Mouse (Mus musculus) heart, adult 11 months (tissue): ENCODE measurements at regions not wholly inside any gene's neighbourhood (a gene's known extent, or its start where the extent isn't known, plus 50 kb on each side); places are given as distances from the start of the nearest gene placed in this dataset.
A peak's percentile ranks its signal among the peaks of the same experiment; 100 is the strongest.

Experiments
- DNase-seq: peaks from one replicate; pipeline ENCODE4 v3.0.0; 2022

DNA sequence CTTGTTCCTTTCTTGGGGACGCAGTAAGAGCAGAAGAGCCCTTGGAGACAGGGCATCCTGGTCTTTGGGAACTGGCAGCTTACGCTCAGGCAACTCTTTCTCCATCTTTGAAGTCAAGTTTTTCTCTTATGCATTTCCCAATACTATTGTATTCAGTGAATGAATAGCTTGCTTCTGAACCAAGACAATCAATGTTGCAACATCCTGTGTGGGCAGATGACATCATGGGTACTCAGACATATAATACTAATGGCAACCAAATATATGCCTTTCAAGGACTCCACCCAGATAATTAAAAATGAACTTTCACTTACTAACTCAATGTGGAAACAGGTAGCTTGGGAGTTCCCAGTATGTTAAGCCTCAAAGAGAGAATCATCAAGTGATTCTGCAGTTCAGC, 104.6 kb downstream of the Ngf start:
- no peak for DNase-seq

DNA sequence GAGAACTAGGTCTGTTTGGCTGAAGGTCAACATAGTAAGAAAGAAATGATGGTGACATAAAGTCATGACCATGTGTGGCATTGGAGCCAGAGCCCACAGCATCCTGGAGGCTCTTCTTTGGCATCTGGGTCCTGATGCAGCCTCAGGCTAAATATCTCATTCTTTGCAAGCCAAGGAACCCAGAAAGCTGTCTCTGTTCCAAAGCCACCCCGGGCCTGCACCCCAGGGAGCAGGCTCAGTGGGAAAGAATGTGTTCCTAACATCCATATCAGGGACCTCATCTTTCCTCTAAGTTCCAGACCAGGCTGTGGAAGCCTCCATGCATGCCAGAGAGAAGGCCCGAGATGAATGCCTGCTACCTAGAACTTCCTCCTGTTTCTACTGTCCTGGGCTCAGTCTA, 107.2 kb downstream of the Ngf start:
- peak; percentile 85 for DNase-seq

DNA sequence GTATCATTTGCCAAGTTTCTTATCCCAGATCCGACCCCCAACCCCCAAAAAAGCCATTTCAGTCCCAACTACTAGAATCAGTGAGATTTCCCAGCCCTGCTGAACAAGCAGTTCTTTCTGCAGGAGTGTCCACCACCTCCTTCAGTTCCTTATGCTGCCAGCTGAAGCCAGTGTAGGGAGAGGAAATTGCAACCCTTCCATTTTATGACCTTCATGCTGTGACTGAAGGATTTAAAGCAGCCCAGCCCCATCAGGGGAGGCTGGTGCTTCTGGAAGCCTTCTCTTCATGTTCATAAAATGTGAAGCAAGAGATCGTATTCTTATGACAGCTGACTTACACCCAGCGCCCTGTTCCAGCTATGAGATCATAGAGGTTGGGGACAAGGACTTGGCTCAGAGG, 112.1 kb downstream of the Ngf start:
- DNase-seq: peak; percentile 5

DNA sequence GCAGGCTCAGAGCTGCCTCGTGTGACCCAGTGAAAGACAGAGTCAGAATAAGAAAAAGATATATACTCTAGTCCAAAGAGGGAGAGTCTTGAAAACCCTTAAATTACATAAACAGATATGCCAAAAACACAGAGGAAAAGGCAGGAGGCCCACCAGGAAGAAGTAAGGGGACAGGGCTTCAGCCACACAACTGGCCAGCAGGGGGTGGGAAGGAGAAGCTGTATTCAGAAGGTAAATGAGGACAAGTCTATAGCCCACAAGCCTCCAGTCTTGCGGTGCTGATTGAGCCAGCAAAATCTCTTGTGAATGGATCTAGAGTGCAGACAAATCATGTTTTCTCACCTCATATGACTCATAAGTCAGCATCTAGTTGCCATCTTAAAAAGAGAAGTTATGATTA, 115.4 kb downstream of the Ngf start:
- peak; percentile 36 for DNase-seq

DNA sequence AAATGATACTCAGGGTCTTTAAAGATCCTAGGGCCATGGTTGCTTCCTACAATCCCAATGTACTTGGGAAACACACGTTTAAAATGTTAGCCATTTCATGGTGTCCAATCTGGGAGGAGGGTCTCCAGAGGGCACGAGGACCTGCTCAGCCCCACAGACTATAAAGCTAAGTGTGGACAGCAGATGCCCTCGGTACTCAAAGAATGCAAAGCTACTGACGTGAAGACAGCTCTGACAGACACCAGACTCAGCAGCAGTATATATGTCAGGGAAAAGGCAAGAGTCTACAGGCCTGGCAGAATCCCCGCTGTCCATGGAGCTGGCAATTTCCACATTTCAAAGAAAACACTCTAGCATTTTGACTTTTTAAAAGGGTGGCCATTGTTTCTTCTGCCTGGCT, 116.5 kb downstream of the Ngf start:
- DNase-seq: peak; percentile 44

DNA sequence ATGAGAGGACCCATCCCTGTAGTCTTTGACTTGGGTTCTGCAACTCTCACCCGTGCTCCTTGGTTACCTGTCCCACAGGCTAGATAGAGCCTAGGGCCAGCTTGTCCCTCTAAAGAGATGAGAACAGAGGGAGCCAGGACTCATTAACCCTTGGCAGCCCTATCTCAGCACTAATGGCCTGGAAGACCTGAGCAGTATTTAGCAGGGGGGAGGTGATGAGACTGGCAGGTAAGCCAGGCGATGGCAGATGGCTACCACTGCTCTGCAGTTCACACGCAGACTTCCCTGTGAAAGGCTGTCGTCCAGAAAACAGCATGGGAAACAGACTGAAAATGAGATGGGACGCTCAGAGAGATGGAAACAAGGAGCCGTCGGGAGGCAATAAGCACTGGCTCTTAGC, 122.3 kb downstream of the Ngf start:
- peak; percentile 70 for DNase-seq

DNA sequence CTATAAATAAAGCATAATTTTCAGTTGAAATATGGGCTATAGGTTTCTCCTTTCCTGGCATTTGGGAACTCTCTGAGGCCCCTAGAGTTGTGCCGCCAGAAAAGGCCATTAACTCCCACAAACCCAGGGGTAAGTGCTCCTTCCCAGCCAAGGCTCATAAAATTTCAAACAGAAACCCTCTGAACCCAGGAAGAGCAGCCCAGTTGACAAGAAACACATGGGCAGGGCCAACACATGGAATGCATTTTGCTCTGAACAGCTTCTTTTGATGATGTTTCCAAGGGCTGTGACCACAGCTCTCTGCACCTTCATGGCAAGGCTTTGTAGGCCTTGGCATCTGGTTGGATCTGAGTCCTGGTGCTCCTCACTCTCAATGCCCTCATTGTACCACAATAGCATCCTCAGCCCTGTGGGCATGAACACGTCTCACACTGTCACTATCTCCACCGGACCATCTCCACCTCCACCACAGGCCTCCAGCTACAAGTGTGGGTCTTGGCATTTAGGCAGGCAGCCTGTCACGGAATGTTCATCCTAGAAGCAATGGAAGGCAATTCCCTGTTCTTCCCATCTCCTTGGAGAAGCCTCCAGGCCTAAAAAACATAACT, 127.3 kb downstream of the Ngf start:
- DNase-seq: peak; percentile 67

DNA sequence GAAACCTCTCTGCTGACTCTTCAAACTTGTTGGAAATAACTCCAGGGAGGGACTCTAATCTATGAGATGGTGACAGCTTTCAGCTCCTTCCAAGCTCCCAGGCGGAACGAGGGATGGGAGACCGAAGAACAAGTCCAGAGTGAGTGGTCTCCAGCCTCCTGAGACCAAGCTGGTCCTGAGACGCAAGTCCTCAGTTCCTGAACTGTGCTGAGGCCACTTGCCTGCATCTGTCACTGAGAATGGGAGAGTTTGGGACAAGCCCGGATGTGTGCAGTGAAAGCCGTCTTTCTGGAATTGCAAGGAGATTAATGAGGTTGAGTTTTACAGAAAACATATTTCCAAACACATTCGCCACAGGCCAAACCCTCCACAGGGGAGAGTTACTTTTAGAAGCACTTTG, 129.3 kb downstream of the Ngf start:
- DNase-seq: peak; percentile 75

DNA sequence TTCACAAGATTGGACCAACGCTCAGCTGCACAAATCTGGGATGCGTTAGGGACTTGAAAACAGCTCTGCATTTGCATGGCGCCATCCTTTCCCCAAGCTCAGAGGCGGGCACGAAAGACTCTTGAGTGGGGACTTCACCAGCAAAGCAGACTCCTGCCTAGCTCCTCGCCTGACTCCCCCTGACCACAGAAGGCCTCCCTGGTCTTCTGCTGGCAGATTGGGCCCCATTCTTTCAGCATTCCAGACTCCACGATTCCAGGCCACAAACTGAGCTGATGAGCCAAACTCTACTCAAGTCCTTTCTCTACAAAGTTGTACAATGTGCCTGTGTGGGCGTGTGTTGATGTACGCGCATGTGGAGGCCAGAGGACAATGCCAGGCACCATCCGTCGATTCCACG, 131.6 kb upstream of the Tspan2 start:
- peak; percentile 78 for DNase-seq

DNA sequence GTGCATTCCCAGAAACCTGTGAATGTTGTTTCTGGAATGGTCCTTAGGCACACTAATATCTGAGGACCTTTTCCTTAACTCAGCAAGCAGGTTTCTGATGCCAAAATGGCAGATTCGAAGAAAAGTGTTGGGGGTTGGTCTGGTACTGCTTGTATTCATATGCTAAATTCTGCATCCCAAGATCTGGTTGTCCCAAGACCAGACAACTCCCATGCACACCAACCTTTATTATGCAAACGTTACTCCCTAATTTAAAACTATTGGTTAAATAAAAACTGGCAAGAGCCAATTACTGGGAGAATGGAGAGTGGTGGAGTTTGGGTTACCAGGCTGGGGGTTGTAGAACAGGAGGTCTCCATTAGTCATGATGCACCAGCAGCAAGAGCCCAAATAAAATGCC, 129.0 kb upstream of the Tspan2 start:
- peak; percentile 42 for DNase-seq

DNA sequence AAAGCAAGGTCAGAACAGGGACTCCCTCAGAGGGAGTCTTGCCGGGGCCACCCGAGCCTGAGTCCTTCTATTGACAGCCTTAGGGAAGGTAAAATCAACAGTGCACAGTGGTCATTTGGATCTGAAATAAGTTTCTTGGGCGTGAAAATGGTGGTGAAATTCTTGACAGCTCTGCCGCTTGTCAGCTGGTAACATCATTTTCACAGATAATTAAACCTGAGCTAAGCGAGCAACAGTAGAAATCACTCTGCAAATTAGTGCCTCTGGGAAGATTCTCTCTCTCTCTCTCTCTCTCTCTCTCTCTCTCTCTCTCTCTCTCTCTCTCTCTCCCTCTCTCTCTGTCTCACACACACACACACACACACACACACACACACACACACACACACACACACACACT, 123.4 kb upstream of the Tspan2 start:
- peak; percentile 46 for DNase-seq

DNA sequence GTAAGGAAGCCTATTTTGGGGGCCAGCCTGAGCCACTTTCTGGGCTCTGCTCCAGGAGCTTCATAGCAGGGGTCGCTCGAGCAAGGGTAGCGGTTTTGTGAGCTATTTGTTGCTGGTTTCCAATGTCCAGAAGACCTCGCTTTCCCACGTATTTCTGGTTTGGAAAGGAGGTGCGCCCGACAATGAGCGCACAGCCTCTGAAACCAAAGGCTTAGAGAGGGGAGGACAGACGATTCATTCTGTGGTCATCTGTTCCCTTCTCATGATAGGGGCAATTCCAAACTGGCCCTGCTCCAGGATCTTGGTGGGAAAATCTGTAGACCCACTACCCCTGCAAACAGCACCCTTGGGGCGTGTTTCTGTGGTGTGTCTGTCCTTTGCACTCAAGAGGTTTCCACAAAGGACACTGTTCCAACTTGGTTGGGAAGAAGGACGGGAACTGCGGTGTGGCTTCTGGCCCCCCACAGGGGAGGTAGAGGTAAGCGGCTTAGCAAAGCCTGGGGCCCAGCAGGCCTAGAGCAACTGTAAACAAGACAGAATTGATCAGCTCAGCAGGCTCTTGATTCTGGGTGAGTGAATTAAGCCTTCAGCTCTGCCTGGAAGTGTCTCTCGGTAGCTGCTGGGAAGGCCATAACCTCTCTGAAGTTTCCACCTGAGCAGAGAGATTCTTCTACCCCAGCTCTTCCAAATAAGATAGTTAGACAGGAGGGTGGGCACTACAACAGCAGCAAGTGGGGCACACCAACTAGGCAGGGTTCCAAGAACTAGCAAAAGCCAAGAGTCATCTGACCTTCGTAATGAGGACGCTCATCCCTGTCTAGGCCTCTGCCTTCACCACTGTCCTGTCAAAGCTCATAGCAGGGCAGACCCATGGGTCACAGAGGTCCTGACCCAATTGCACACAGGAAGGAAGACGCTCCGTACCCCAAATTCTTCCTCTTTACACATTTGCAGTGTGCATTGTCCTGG, 122.6 kb upstream of the Tspan2 start:
- peak; percentile 78 for DNase-seq

DNA sequence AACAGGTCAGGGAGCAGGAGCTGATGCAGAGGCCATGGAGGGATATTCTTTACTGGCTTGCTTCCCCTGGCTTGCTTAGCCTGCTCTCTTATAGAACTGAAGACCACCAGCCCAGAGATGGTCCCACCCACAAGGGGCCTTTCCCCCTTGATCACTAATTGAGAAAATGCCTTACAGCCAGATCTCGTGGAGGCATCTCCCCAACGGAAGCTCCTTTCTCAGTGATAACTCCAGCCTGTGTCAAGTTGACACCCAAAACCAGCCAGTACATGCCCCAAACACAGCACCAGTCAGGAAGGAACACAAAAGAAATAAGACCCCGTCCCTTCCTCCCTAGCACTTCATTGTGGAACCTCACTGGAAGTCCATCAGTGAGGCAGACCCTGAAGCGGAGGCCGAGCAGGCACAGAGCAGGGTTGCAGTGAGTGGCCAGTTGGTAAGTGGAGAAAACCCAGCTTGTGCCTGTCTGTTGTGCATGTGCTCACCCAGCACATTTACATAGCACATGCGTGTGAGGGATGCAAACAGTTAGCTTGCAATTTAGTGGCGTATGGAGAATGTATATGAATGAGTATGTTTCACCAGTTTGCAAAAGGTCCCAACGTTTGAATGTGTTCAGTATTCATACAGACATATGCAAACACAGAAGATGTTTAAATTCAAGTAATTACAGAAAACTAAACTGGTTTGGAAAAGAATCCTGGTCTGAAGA, 114.5 kb upstream of the Tspan2 start:
- peak; percentile 75 for DNase-seq

DNA sequence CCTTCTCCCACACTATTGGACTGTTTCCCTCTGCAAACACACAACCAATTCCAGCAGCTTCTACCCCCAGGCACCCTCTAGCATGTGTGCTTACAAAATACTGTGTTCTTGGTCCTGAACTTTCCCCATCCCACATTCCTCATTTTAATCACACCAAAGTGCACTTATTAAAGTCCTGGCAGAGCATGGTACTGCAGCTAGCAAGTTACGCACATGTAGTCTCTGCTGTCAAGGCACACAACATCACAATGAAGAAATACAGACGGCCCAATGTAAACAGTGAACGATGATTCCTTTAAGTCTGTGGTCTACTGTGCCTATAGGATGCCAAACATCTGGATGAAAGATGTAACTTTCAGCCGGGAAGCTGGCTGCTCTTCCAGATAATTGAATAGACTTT, 98.3 kb upstream of the Tspan2 start:
- peak; percentile 45 for DNase-seq

DNA sequence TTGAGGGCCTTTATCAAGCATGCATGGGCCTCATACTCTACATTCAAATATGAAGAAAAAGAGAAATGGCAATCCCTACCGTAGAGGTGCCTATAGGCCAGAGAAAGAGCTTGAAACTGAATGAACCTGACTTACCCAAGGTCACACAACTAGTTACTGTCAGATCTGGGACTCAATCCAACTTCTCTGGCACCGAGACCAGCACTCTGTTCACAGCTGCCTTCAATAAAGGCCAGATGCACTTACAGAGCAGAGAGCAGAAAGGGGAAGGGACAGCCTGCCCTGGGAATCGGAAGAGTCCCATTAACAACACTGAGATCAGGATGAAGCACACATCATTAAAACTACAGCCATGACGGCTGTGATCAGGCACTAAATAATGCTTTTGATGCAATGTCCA, 97.7 kb upstream of the Tspan2 start:
- DNase-seq: peak; percentile 89

DNA sequence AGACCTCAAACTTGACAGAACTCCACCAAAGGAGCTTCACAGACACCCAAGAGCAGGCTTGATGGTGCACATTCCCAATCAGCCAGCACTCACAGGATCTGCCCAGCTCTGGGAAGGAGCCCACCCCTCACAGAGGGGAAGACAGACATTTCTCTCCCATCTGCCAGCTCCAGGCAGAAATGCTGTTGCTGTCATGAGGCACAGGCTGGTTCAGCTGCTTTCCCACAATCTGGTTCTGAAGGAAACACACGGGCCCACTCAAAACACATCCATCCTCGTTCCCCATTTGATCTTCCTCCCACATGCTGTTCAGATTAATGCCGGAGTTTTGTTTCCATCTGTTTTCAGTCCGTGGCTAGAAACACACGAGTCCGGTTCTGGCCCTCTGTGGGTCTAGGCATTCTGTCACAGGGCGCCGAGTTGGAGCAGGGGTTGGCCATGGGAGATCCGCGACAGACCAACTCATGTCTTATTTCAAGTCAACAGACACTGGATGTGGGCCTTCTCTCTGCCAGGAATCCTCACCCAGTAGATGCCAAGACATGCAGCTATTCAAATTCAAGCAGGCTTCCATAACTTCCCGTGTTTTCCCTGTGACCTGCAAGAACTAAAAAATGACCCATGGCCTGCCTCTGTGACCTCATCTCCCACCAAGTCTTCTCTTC, 89.9 kb upstream of the Tspan2 start:
- DNase-seq: peak; percentile 66

DNA sequence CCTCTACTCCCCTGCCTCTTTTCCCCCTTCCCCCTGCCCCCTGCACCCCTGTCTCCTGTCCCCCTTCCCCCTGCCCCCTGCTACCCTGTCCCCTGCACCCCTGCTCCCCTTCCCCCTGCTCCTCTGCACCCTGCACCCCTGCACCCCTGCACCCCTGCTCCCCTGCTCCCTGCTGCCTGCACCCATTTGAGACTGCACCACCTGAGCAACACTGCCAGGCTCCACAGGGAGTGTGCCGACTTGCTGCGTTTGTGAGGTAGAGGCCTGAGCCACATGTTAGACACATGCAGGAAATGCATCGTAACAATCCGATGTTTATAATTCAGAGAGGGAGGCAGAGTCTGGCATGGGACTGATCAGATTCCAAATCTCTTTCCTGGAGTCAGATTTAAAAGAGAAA, 85.9 kb upstream of the Tspan2 start:
- no peak for DNase-seq

DNA sequence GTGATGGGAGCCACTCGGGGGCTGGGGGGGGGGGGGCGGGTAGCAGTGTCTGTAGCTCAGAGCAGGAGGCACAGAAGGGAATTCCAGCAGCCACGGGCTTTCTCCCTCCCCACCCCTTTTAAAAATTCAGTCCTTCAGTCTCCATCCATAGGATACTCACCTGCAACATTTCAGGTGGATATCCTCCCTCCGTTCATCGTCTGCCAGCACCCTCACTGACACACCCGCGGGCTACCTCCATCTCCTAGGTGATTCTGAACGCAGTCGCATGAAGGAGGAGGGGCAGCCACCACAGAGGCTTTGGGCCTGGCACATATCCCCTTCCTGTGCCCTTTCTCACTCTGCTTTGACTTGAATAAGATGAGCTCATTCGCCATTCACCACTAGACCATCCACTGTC, 79.4 kb upstream of the Tspan2 start:
- peak; percentile 62 for DNase-seq

DNA sequence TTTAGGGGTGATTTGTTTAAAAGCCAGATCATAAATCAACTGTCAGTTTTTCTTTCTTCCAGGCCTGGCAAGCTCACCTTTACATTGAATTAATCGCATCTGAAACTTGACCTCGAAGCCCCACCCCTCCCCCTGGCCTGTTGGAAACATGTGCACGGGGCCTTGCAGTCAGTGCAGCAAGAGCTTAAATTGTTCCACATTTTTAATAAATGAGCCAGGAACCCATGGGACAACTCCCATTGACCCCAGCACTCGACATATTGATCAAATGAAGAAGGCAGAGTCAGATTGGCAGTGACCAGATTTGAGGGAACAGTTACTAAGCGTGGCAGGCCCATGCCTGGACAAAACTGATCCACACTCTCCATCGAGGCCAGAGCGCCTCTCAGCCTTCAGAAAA, 77.2 kb upstream of the Tspan2 start:
- DNase-seq: peak; percentile 85

DNA sequence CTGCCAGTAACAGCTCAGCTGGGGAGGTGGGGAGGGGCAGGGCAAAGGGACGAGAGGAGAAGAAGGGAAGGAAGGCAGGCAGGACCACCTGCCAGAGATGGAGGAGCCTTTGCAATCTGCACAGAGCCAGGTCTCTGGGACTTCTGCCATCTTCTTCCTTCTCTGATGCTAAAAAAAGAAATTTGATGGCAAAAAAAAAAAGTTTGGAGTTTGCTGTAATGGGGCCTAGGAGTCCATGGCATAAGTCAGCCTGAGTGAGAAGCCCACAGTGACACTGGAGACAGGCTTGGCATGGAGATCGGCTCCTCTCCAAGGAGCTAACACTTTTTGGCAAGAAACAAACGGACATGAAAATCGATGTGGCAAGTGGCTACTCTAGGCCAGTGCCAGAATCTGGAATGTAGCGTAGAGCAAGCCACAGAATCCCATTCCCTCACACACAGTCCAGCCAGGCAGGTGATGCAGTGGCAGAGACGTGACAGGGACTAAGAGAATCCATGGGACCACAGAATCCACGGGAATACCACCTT, 76.7 kb upstream of the Tspan2 start:
- peak; percentile 84 for DNase-seq

DNA sequence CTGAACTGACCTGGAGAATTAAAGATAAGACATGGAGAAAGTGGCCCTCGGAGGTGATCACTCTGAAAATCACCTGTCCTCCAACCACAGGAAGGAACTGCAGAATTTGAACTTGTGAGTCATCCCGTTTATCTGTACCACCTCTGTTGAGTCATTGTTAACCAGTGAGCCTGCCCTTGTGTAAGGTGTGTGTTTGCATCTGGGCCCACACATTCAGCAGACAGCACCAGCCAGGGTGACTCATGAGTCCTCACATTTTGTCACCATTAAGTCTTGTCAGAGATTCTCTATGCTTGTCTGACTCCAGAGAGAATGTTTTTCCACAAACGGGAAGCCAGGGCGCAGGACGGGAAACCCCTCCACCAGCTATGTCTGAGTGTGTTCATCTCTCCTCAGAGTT, 75.0 kb upstream of the Tspan2 start:
- peak; percentile 39 for DNase-seq

DNA sequence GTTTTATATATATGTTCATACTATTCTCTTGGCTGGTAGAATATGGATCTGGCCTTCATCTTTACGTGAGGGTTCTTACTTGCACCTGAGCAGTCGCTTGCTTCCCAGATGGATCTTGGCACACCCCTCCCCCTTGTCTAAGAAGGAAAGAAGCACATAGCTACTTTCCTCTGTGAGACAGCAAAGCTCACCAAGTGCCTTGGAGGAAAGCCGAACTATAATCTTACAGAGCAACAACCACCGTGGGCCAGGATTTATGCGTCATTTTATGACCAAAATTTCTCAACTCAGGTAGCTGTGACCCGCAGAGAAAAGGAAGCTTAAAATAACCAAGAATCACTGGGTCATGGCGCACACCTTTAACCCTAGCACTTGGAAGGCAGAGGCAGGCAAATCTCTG, 73.0 kb upstream of the Tspan2 start:
- peak; percentile 43 for DNase-seq

DNA sequence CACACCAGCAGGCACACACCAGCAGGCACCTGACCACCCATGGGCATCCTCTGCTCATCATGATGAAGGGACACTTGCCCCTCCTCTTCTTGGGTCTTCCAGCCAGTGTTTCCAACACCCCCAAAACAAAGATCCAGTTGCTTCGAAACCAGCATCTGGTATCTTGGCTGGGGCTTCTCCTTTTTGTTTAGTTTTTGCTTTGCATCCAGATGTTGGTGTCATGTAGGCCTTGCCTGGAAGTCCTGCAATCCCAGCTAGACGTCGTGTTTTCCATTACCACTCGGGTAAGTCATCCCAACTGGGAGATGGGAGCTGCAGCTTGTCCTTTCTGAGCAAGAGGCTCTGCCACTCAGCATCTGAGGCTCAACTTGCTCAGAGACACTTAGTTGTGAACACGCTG, 70.6 kb upstream of the Tspan2 start:
- DNase-seq: peak; percentile 90
